Mouse (Mus musculus): ENCODE data around the gene Plxnb1.

- TF ChIP-seq CTCF (conservative IDR thresholded peaks at IDR 0.05; ENCODE audit: low read length) (no peak), NANOG (IDR thresholded peaks at IDR 0.05; ENCODE audit: borderline replicate concordance, low read length) (no peak)
These were observed 37.6 kb upstream of the Plxnb1 start for GRCm38 (mm10) chr9:109057543-109057942.
